Mouse (Mus musculus): Measurements from ENCODE around the gene Slc17a3. TPM values are rescaled to one million over a fixed set of nuclear protein-coding genes. Genes with fewer than 3 reads are reported as not detected.

The Slc17a3 gene
- polyA plus RNA-seq, 1 experiment from 2014 or later: 6.0 TPM

- TF ChIP-seq EP300 (IDR thresholded peaks at IDR 0.05; ENCODE audit: low read depth): no peak
- no peak for TF ChIP-seq CTCF (IDR thresholded peaks at IDR 0.05; ENCODE audit: low read depth)
- Histone ChIP-seq H3K36me3 (replicated peaks; ENCODE audit: insufficient read depth, low read length) (no peaks in the 10 kb centered on the region; the same call in 1 of the 2 replicates), H3K9me3 (ENCODE audit: low read length) (no peaks in the 10 kb centered on the region), H3K9ac (replicated peaks) (no peak overlapping the region), H3K4me1 (ENCODE audit: insufficient read depth) (0 out of 2 replicates have a peak, but pooled peaks cover 3% of the 10 kb centered on the region), H3K27me3 (ENCODE audit: insufficient read depth, low read length) (no peaks in the 10 kb centered on the region), H3K4me3 (ENCODE audit: low read depth, low read length) (no peak overlapping the region), H3K27ac (ENCODE audit: low read depth) (no peak overlapping the region), H3K4me2 (ENCODE audit: low read depth, low read length) (no peak overlapping the region)
- no peak for DNase-seq
- WGBS (ENCODE audit: insufficient replicate concordance): 87% methylated on average over 4 of the region's 4 CpGs
- ATAC-seq: no peak
Measured at GRCm38 (mm10) chr13:23845851-23846250, 6.6 kb downstream of the Slc17a3 start.

- WGBS (ENCODE audit: insufficient replicate concordance): 57% methylated on average over 2 of the region's 2 CpGs
- Histone ChIP-seq H3K4me3 (ENCODE audit: low read depth, low read length) (no peak overlapping the region), H3K9me3 (ENCODE audit: low read length) (no peaks in the 10 kb centered on the region), H3K27me3 (ENCODE audit: insufficient read depth, low read length) (no peaks in the 10 kb centered on the region), H3K27ac (ENCODE audit: low read depth) (no peak overlapping the region), H3K36me3 (replicated peaks; ENCODE audit: insufficient read depth, low read length) (no peaks in the 10 kb centered on the region; the same call in 1 of the 2 replicates), H3K9ac (replicated peaks) (no peak overlapping the region), H3K4me1 (ENCODE audit: insufficient read depth) (no peaks in the 10 kb centered on the region), H3K4me2 (ENCODE audit: low read depth, low read length) (no peak overlapping the region)
- ATAC-seq: no peak
- TF ChIP-seq CTCF (IDR thresholded peaks at IDR 0.05; ENCODE audit: low read depth): no peak
- no peak for TF ChIP-seq EP300 (IDR thresholded peaks at IDR 0.05; ENCODE audit: low read depth)
- no peak for DNase-seq
Measured at GRCm38 (mm10) chr13:23849299-23849698, 10.1 kb downstream of the Slc17a3 start.

GRCm38 (mm10) chr13:23856401-23856800 is 17.2 kb downstream of the Slc17a3 start:
- no peak overlapping the region for H3K4me2 ChIP-seq (ENCODE audit: low read depth, low read length)
- no peak for TF ChIP-seq CTCF (IDR thresholded peaks at IDR 0.05; ENCODE audit: low read depth)
- no peak for TF ChIP-seq EP300 (IDR thresholded peaks at IDR 0.05; ENCODE audit: low read depth)
- DNase-seq (no peak), ATAC-seq (no peak)
- 57% methylated on average over 3 of the region's 3 CpGs for whole genome bisulfite sequencing (ENCODE audit: insufficient replicate concordance)
- no peak overlapping the region for H3K4me3 ChIP-seq (ENCODE audit: low read depth, low read length)
- no peaks in the 10 kb centered on the region for H3K9me3 ChIP-seq (ENCODE audit: low read length)
- H3K27ac ChIP-seq (ENCODE audit: low read depth): no peak overlapping the region
- H3K9ac ChIP-seq (replicated peaks): no peak overlapping the region
- H3K4me1 ChIP-seq (ENCODE audit: insufficient read depth): no peaks in the 10 kb centered on the region; the same call in 1 of the 2 replicates
- H3K27me3 ChIP-seq (ENCODE audit: insufficient read depth, low read length): no peaks in the 10 kb centered on the region
- H3K36me3 ChIP-seq (replicated peaks; ENCODE audit: insufficient read depth, low read length): no peaks in the 10 kb centered on the region

GRCm38 (mm10) chr13:23861815-23862214 is 22.6 kb downstream of the Slc17a3 start:
- TF ChIP-seq EP300 (IDR thresholded peaks at IDR 0.05; ENCODE audit: low read depth) (no peak), CTCF (IDR thresholded peaks at IDR 0.05; ENCODE audit: low read depth) (no peak)
- no peak for DNase-seq

GRCm38 (mm10) chr13:23864711-23865110 is 25.5 kb downstream of the Slc17a3 start:
- peaks cover 6% of the 10 kb centered on the region for H3K4me1 ChIP-seq (ENCODE audit: insufficient read depth)
- no peak overlapping the region for H3K27ac ChIP-seq (ENCODE audit: low read depth)
- H3K36me3 ChIP-seq (replicated peaks; ENCODE audit: insufficient read depth, low read length): no peaks in the 10 kb centered on the region
- no peaks in the 10 kb centered on the region for H3K9me3 ChIP-seq (ENCODE audit: low read length)
- DNase-seq (peak; percentile 51), ATAC-seq (no peak)
- no peaks in the 10 kb centered on the region for H3K27me3 ChIP-seq (ENCODE audit: insufficient read depth, low read length)
- H3K4me2 ChIP-seq (ENCODE audit: low read depth, low read length): no peak overlapping the region
- 50% methylated on average over 9 of the region's 9 CpGs for WGBS (ENCODE audit: insufficient replicate concordance)
- TF ChIP-seq EP300 (IDR thresholded peaks at IDR 0.05; ENCODE audit: low read depth) (no peak), CTCF (IDR thresholded peaks at IDR 0.05; ENCODE audit: low read depth) (no peak)
- no peak overlapping the region for H3K9ac ChIP-seq (replicated peaks)
- H3K4me3 ChIP-seq (ENCODE audit: low read depth, low read length): no peak overlapping the region

More at GRCm38 (mm10) chr13:23861815-23862214, 22.6 kb downstream of the Slc17a3 start:
- Histone ChIP-seq H3K9ac (replicated peaks) (no peak overlapping the region), H3K4me1 (ENCODE audit: insufficient read depth) (no peaks in the 10 kb centered on the region), H3K36me3 (replicated peaks; ENCODE audit: insufficient read depth, low read length) (no peaks in the 10 kb centered on the region), H3K4me3 (ENCODE audit: low read depth, low read length) (no peak overlapping the region), H3K27ac (ENCODE audit: low read depth) (no peak overlapping the region), H3K9me3 (ENCODE audit: low read length) (no peaks in the 10 kb centered on the region), H3K27me3 (ENCODE audit: insufficient read depth, low read length) (no peaks in the 10 kb centered on the region), H3K4me2 (ENCODE audit: low read depth, low read length) (no peak overlapping the region)
- no peak for ATAC-seq

- peaks cover 11% of the 10 kb centered on the region for H3K4me1 ChIP-seq (ENCODE audit: insufficient read depth)
- ATAC-seq (peak; percentile 58), DNase-seq (peak; percentile 61)
- H3K9ac ChIP-seq (replicated peaks): peak overlapping the region; percentile 5
- TF ChIP-seq EP300 (IDR thresholded peaks at IDR 0.05; ENCODE audit: low read depth) (no peak), CTCF (IDR thresholded peaks at IDR 0.05; ENCODE audit: low read depth) (no peak)
- H3K27me3 ChIP-seq (ENCODE audit: insufficient read depth, low read length): no peaks in the 10 kb centered on the region
- WGBS (ENCODE audit: insufficient replicate concordance): 52% methylated on average over 9 of the region's 9 CpGs
- no peaks in the 10 kb centered on the region for H3K9me3 ChIP-seq (ENCODE audit: low read length)
- H3K4me3 ChIP-seq (ENCODE audit: low read depth, low read length): peak overlapping the region; percentile 16
- no peaks in the 10 kb centered on the region for H3K36me3 ChIP-seq (replicated peaks; ENCODE audit: insufficient read depth, low read length)
- H3K4me2 ChIP-seq (ENCODE audit: low read depth, low read length): peak overlapping the region; percentile 60
- H3K27ac ChIP-seq (ENCODE audit: low read depth): peak overlapping the region; percentile 81
Measured at GRCm38 (mm10) chr13:23866086-23866710, 27.0 kb downstream of the Slc17a3 start.
